Mouse (Mus musculus): ENCODE measurements at regions not wholly inside any gene's neighbourhood (a gene's known extent, or its start where the extent isn't known, plus 50 kb on each side); places are given as distances from the start of the nearest gene placed in this dataset.

- 55% methylated on average over 4 of the region's 4 CpGs for WGBS
- Histone ChIP-seq H3K4me1 (ENCODE audit: control insufficient read depth, insufficient read depth, low read length) (no peaks in the 10 kb centered on the region), H3K27ac (ENCODE audit: insufficient read depth, low read length) (no peak overlapping the region), H3K4me3 (replicated peaks; ENCODE audit: insufficient read depth, low read depth, low read length) (no peak overlapping the region), H3K27me3 (ENCODE audit: control insufficient read depth, insufficient read depth, low read length) (no peaks in the 10 kb centered on the region)
- DNase-seq: no peak
- TF ChIP-seq POLR2A (IDR thresholded peaks at IDR 0.05; ENCODE audit: borderline replicate concordance, insufficient read depth, low read length) (no peak), CTCF (IDR thresholded peaks at IDR 0.05; ENCODE audit: borderline replicate concordance, insufficient read depth, low read depth, low read length) (no peak)
Measured at GRCm38 (mm10) chr6:93075011-93075410, 131.7 kb upstream of the Adamts9 start.

GRCm38 (mm10) chr6:93070916-93071315 is 127.6 kb upstream of the Adamts9 start:
- no peak overlapping the region for H3K27ac ChIP-seq (ENCODE audit: insufficient read depth, low read length)
- TF ChIP-seq POLR2A (IDR thresholded peaks at IDR 0.05; ENCODE audit: borderline replicate concordance, insufficient read depth, low read length): no peak
- no peak for TF ChIP-seq CTCF (IDR thresholded peaks at IDR 0.05; ENCODE audit: borderline replicate concordance, insufficient read depth, low read depth, low read length)
- WGBS: 80% methylated on average over 5 of the region's 5 CpGs
- no peak overlapping the region for H3K4me3 ChIP-seq (replicated peaks; ENCODE audit: insufficient read depth, low read depth, low read length)
- H3K27me3 ChIP-seq (ENCODE audit: control insufficient read depth, insufficient read depth, low read length): no peaks in the 10 kb centered on the region
- H3K4me1 ChIP-seq (ENCODE audit: control insufficient read depth, insufficient read depth, low read length): no peaks in the 10 kb centered on the region
- no peak for DNase-seq

GRCm38 (mm10) chr6:93067808-93068207 is 124.5 kb upstream of the Adamts9 start:
- Histone ChIP-seq H3K4me1 (ENCODE audit: control insufficient read depth, insufficient read depth, low read length) (no peaks in the 10 kb centered on the region), H3K27me3 (ENCODE audit: control insufficient read depth, insufficient read depth, low read length) (no peaks in the 10 kb centered on the region), H3K27ac (ENCODE audit: insufficient read depth, low read length) (no peak overlapping the region), H3K4me3 (replicated peaks; ENCODE audit: insufficient read depth, low read depth, low read length) (no peak overlapping the region)
- no peak for TF ChIP-seq POLR2A (IDR thresholded peaks at IDR 0.05; ENCODE audit: borderline replicate concordance, insufficient read depth, low read length)
- no peak for TF ChIP-seq CTCF (IDR thresholded peaks at IDR 0.05; ENCODE audit: borderline replicate concordance, insufficient read depth, low read depth, low read length)
- WGBS: 96% methylated on average over 5 of the region's 5 CpGs
- no peak for DNase-seq

DNA sequence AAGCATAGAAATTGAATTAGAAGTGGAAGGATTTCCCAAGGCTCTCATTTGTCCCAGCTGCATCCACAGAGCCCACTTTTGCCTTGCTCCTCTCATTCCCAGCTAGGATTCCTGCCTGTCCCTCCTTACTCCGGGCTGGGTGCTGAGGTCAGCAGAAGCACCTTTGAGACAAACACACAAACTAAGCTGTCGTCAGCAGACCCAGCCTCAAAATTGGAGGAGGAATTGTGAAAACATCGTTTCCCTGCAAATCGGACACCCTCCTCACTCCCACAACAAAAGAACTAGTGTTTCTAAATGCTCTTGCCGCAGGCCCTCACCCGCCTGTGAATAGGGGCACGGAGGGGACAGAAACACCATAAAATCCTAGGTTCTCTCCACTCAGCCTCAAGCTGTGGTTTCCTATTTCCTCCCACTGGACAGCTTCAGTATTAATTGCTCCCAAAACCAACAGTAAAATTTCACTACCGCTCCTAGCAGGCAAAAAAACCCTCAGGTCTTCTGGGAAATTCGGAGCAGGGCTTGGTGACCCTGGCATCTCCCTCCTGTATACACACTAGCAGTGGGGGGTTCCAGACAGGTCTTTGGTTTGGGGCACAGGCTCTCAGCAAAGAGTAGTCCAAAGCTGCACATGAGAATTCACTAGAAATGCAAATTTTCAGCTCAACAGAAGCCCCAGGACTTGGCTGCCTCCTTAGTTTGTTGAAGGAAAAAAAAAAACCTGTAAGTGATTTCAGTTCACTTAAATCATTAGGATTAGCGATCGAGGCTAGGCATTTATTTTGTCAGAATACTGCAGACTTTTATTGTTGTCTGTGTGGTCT is 123.5 kb upstream of the Adamts9 start:
- no peaks in the 10 kb centered on the region for H3K4me1 ChIP-seq (ENCODE audit: control insufficient read depth, insufficient read depth, low read length)
- TF ChIP-seq CTCF (IDR thresholded peaks at IDR 0.05; ENCODE audit: borderline replicate concordance, insufficient read depth, low read depth, low read length) (no peak), POLR2A (IDR thresholded peaks at IDR 0.05; ENCODE audit: borderline replicate concordance, insufficient read depth, low read length) (no peak)
- DNase-seq: no peak
- no peak overlapping the region for H3K4me3 ChIP-seq (replicated peaks; ENCODE audit: insufficient read depth, low read depth, low read length)
- no peaks in the 10 kb centered on the region for H3K27me3 ChIP-seq (ENCODE audit: control insufficient read depth, insufficient read depth, low read length)
- WGBS: 45% methylated on average over 11 of the region's 11 CpGs
- H3K27ac ChIP-seq (ENCODE audit: insufficient read depth, low read length): no peak overlapping the region

DNA sequence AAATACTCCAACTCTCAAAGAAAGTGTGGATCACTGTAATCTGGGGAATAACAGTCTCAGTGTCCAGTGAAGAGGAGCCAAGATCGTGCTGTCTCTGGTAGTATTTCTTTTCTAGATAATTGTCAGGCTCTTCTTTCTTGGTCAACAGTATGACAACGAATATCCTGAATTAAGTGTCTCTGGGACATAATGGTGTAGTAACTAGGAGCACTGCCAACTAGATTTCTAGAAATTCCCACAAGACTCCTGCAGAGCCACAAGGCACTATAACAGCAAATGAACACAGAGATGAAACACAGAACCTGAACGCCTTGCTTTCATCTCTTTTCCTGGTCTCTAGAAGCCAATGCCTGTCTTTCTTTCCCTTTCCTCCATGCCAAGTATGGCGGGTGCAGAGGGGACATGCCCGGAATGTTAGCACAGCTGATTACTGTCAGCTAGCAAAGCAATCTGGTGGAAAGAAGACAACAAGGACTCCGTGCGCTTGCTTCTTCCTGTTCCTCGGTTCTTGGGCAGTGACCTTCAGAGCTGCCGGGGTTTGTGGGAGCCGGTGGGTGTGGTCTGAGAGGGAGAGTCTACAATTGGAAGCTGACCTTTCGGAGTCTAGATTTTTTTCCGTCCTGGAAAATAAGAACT is 122.7 kb upstream of the Adamts9 start:
- Histone ChIP-seq H3K27ac (ENCODE audit: insufficient read depth, low read length) (no peak overlapping the region), H3K4me1 (ENCODE audit: control insufficient read depth, insufficient read depth, low read length) (no peaks in the 10 kb centered on the region), H3K27me3 (ENCODE audit: control insufficient read depth, insufficient read depth, low read length) (no peaks in the 10 kb centered on the region), H3K4me3 (replicated peaks; ENCODE audit: insufficient read depth, low read depth, low read length) (peak overlapping the region; percentile 8)
- no peak for TF ChIP-seq CTCF (IDR thresholded peaks at IDR 0.05; ENCODE audit: borderline replicate concordance, insufficient read depth, low read depth, low read length)
- TF ChIP-seq POLR2A (IDR thresholded peaks at IDR 0.05; ENCODE audit: borderline replicate concordance, insufficient read depth, low read length): no peak
- WGBS: 24% methylated on average over 12 of the region's 12 CpGs
- no peak for DNase-seq

DNA sequence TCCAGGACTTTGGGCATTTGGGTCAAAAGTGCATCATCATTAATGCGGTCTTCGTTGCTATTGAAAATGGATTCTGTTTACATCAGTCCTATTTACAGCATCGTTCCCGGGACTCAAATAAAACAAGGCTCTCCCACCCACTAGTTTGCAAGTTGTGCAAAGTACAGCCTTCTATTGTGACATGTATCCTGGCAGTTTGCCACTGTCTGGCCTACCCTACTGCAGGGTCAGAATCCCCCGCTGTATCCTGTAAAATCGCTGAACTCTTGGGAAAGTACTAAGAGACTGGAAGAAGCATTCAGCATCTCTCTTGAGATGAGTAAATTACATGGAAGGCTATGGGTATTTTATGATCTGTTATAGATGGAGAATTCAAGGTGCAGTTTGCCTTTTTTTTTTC is 122.1 kb upstream of the Adamts9 start:
- Histone ChIP-seq H3K4me1 (ENCODE audit: control insufficient read depth, insufficient read depth, low read length) (no peaks in the 10 kb centered on the region), H3K27ac (ENCODE audit: insufficient read depth, low read length) (no peak overlapping the region), H3K4me3 (replicated peaks; ENCODE audit: insufficient read depth, low read depth, low read length) (no peak overlapping the region), H3K27me3 (ENCODE audit: control insufficient read depth, insufficient read depth, low read length) (no peaks in the 10 kb centered on the region)
- WGBS: 53% methylated on average over 6 of the region's 6 CpGs
- TF ChIP-seq POLR2A (IDR thresholded peaks at IDR 0.05; ENCODE audit: borderline replicate concordance, insufficient read depth, low read length) (no peak), CTCF (IDR thresholded peaks at IDR 0.05; ENCODE audit: borderline replicate concordance, insufficient read depth, low read depth, low read length) (no peak)
- no peak for DNase-seq

- no peak for DNase-seq
- TF ChIP-seq POLR2A (IDR thresholded peaks at IDR 0.05; ENCODE audit: borderline replicate concordance, insufficient read depth, low read length) (no peak), CTCF (IDR thresholded peaks at IDR 0.05; ENCODE audit: borderline replicate concordance, insufficient read depth, low read depth, low read length) (no peak)
- Histone ChIP-seq H3K27ac (ENCODE audit: insufficient read depth, low read length) (no peak overlapping the region), H3K4me3 (replicated peaks; ENCODE audit: insufficient read depth, low read depth, low read length) (no peak overlapping the region), H3K4me1 (ENCODE audit: control insufficient read depth, insufficient read depth, low read length) (no peaks in the 10 kb centered on the region), H3K27me3 (ENCODE audit: control insufficient read depth, insufficient read depth, low read length) (no peaks in the 10 kb centered on the region)
- 88% methylated on average over 7 of the region's 7 CpGs for WGBS
Measured at GRCm38 (mm10) chr6:93064366-93064765, 121.1 kb upstream of the Adamts9 start.

DNA sequence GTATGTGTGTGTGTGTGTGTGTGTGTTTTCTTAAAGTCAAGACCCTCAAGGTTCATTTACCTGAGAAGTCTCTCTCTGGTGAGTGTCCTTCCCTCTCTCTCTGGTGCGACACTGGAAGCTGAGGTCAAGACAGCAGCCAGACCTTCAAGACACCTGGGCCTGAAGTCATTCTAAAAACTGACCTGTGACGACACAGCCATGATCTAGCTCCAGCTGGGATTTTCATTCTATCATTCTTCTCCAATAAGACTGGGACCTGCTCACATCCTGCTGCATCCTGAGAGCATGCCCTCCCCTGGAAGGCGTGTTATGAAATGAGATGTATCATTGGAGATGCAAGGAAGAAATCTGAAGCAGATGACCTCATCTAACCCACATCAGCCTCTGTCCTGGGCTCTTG is 118.4 kb upstream of the Adamts9 start:
- TF ChIP-seq CTCF (IDR thresholded peaks at IDR 0.05; ENCODE audit: borderline replicate concordance, insufficient read depth, low read depth, low read length) (no peak), POLR2A (IDR thresholded peaks at IDR 0.05; ENCODE audit: borderline replicate concordance, insufficient read depth, low read length) (no peak)
- H3K4me1 ChIP-seq (ENCODE audit: control insufficient read depth, insufficient read depth, low read length): no peaks in the 10 kb centered on the region
- WGBS: 74% methylated on average over 3 of the region's 3 CpGs
- no peak for DNase-seq
- no peaks in the 10 kb centered on the region for H3K27me3 ChIP-seq (ENCODE audit: control insufficient read depth, insufficient read depth, low read length)
- H3K27ac ChIP-seq (ENCODE audit: insufficient read depth, low read length): no peak overlapping the region
- H3K4me3 ChIP-seq (replicated peaks; ENCODE audit: insufficient read depth, low read depth, low read length): no peak overlapping the region

Measured in cerebellum, adult 2 months (tissue).